Mouse (Mus musculus) liver, embryonic 12.5 days (tissue): Measurements from ENCODE around the gene Rap1gds1. TPM values are rescaled to one million over a fixed set of nuclear protein-coding genes. Genes with fewer than 3 reads are reported as not detected.

ENCODE experiments used
- ATAC-seq: fragments of 200-750 bp; cut with Nextera tagmentation; 2 replicates; pipeline ENCODE4 v1.8.0; 2017; ENCODE audit warnings: moderate number of reproducible peaks, mild to moderate bottlenecking, moderate library complexity
- H3K27ac ChIP-seq: fragments of 300-500 bp; sonication (generic); 2 replicates; pipeline ENCODE4 v1.5.1; 2016; ENCODE audit warnings: mild to moderate bottlenecking
- H3K27me3 ChIP-seq: fragments of 300-500 bp; sonication (generic); replicated peaks from 2 replicates; pipeline ENCODE4 v1.6.1; 2016; ENCODE audit warnings: mild to moderate bottlenecking, moderate library complexity
- H3K36me3 ChIP-seq: fragments of 300-500 bp; sonication (generic); 2 replicates; pipeline ENCODE4 v1.6.1; 2016; ENCODE audit warnings: mild to moderate bottlenecking, moderate library complexity
- H3K4me1 ChIP-seq: fragments of 300-500 bp; sonication (generic); 2 replicates; pipeline ENCODE4 v1.6.1; 2016
- H3K4me2 ChIP-seq: fragments of 300-500 bp; sonication (generic); 2 replicates; pipeline ENCODE4 v1.6.1; 2016; ENCODE audit warnings: mild to moderate bottlenecking, moderate library complexity
- H3K4me3 ChIP-seq: fragments of 300-500 bp; sonication (generic); 2 replicates; pipeline ENCODE4 v1.5.1; 2016; ENCODE audit warnings: mild to moderate bottlenecking, moderate library complexity
- H3K9ac ChIP-seq: fragments of 300-500 bp; sonication (generic); 2 replicates; pipeline ENCODE4 v1.6.1; 2016; ENCODE audit warnings: mild to moderate bottlenecking, moderate library complexity
- H3K9me3 ChIP-seq: fragments of 300-500 bp; sonication (generic); replicated peaks from 2 replicates; pipeline ENCODE4 v1.6.1; 2016; ENCODE audit warnings: mild to moderate bottlenecking, moderate library complexity
- WGBS: fragments of 180-500 bp; shearing (Covaris S2); methylation state at CpG from one replicate; pipeline ENCODE4 v1.1.7; 2016; ENCODE audit not compliant: insufficient replicate concordance; 5-methylcytosine and 5-hydroxymethylcytosine counted together
- polyA plus RNA-seq: library from polyadenylated mRNA; unstranded; fragments of >200 nt; fragmentation: Nextera tagmentation; extraction: Ambion mirVana; gene quantifications from 2 replicates; pipeline ENCODE4 v1.2.1, GENCODE M21; 2016

The Rap1gds1 gene
- 31.1 and 31.4 TPM in 2 replicates for polyA plus RNA-seq

- H3K4me2 ChIP-seq = peak within 1 kb of the TSS; percentile 92
- H3K27ac ChIP-seq = peak within 1 kb of the TSS; percentile 94
- H3K27me3 ChIP-seq = no peaks in the 10 kb centered on the region
- peaks cover 19% of the 10 kb centered on the region for H3K4me1 ChIP-seq
- ATAC-seq = peak; percentile 47
- WGBS = under 1% methylated on average over 78 of the region's 97 CpGs
- peak within 1 kb of the TSS; percentile 93 for H3K9ac ChIP-seq
- H3K9me3 ChIP-seq = no peaks in the 10 kb centered on the region
- no peaks in the 10 kb centered on the region for H3K36me3 ChIP-seq
- H3K4me3 ChIP-seq = peak within 1 kb of the TSS; percentile 95
Observed at GRCm38 (mm10) chr3:139074484-139075211, at the start of gene Rap1gds1. Gene Rap1gds1, minus strand, starts transcription at chr3:139075201.

- Histone ChIP-seq H3K4me1 (no peaks in the 10 kb centered on the region), H3K9me3 (no peaks in the 10 kb centered on the region), H3K4me2 (no peak overlapping the region), H3K27me3 (no peaks in the 10 kb centered on the region), H3K4me3 (no peak overlapping the region), H3K36me3 (no peaks in the 10 kb centered on the region), H3K27ac (no peak overlapping the region), H3K9ac (no peak overlapping the region)
- ATAC-seq = no peak
Observed at GRCm38 (mm10) chr3:139118446-139118845, 43.4 kb upstream of the Rap1gds1 start.

- 77% methylated on average over 9 of the region's 9 CpGs for WGBS
- H3K36me3 ChIP-seq = no peaks in the 10 kb centered on the region
- no peak for ATAC-seq
- no peak overlapping the region for H3K4me2 ChIP-seq
- no peak overlapping the region for H3K9ac ChIP-seq
- H3K27me3 ChIP-seq = no peaks in the 10 kb centered on the region
- H3K9me3 ChIP-seq = no peaks in the 10 kb centered on the region
- H3K4me1 ChIP-seq = no peaks in the 10 kb centered on the region
- no peak overlapping the region for H3K4me3 ChIP-seq
- no peak overlapping the region for H3K27ac ChIP-seq
Observed at GRCm38 (mm10) chr3:139116733-139117337, 41.8 kb upstream of the Rap1gds1 start.

- Histone ChIP-seq H3K27ac (no peak overlapping the region), H3K4me2 (no peak overlapping the region), H3K9ac (no peak overlapping the region), H3K4me3 (no peak overlapping the region), H3K27me3 (no peaks in the 10 kb centered on the region), H3K36me3 (no peaks in the 10 kb centered on the region), H3K4me1 (no peaks in the 10 kb centered on the region), H3K9me3 (no peaks in the 10 kb centered on the region)
- WGBS = 60% methylated on average over 3 of the region's 3 CpGs
- no peak for ATAC-seq
Observed at GRCm38 (mm10) chr3:139112335-139112973, 37.5 kb upstream of the Rap1gds1 start.

GRCm38 (mm10) chr3:139111877-139112276 is 36.9 kb upstream of the Rap1gds1 start:
- H3K27ac ChIP-seq = no peak overlapping the region
- H3K27me3 ChIP-seq = no peaks in the 10 kb centered on the region
- H3K36me3 ChIP-seq = no peaks in the 10 kb centered on the region
- no peak overlapping the region for H3K9ac ChIP-seq
- ATAC-seq = no peak
- H3K4me2 ChIP-seq = no peak overlapping the region
- H3K9me3 ChIP-seq = no peaks in the 10 kb centered on the region
- WGBS = 60% methylated on average over 2 of the region's 2 CpGs
- H3K4me3 ChIP-seq = no peak overlapping the region
- H3K4me1 ChIP-seq = no peaks in the 10 kb centered on the region

GRCm38 (mm10) chr3:139108176-139108575 is 33.2 kb upstream of the Rap1gds1 start:
- H3K9me3 ChIP-seq = no peaks in the 10 kb centered on the region
- 86% methylated on average over 5 of the region's 5 CpGs for WGBS
- H3K36me3 ChIP-seq = no peaks in the 10 kb centered on the region
- no peaks in the 10 kb centered on the region for H3K27me3 ChIP-seq
- no peaks in the 10 kb centered on the region for H3K4me1 ChIP-seq
- ATAC-seq = no peak
- H3K27ac ChIP-seq = no peak overlapping the region
- H3K4me2 ChIP-seq = no peak overlapping the region
- no peak overlapping the region for H3K9ac ChIP-seq
- no peak overlapping the region for H3K4me3 ChIP-seq

GRCm38 (mm10) chr3:139103914-139104313 is 28.9 kb upstream of the Rap1gds1 start:
- Histone ChIP-seq H3K9me3 (no peaks in the 10 kb centered on the region), H3K27ac (no peak overlapping the region), H3K4me2 (no peak overlapping the region), H3K9ac (no peak overlapping the region), H3K27me3 (no peaks in the 10 kb centered on the region), H3K36me3 (no peaks in the 10 kb centered on the region), H3K4me1 (no peaks in the 10 kb centered on the region), H3K4me3 (no peak overlapping the region)
- 70% methylated on average over 2 of the region's 2 CpGs for WGBS
- no peak for ATAC-seq

GRCm38 (mm10) chr3:139103346-139103745 is 28.3 kb upstream of the Rap1gds1 start:
- Histone ChIP-seq H3K27ac (no peak overlapping the region), H3K4me1 (no peaks in the 10 kb centered on the region), H3K27me3 (no peaks in the 10 kb centered on the region), H3K9me3 (no peaks in the 10 kb centered on the region), H3K4me2 (no peak overlapping the region), H3K4me3 (no peak overlapping the region), H3K9ac (no peak overlapping the region), H3K36me3 (no peaks in the 10 kb centered on the region)
- ATAC-seq = no peak
- WGBS = 35% methylated on average over 3 of the region's 3 CpGs

- Histone ChIP-seq H3K9me3 (no peaks in the 10 kb centered on the region), H3K4me3 (no peak overlapping the region), H3K27me3 (no peaks in the 10 kb centered on the region), H3K4me2 (no peak overlapping the region), H3K36me3 (no peaks in the 10 kb centered on the region), H3K9ac (no peak overlapping the region), H3K27ac (no peak overlapping the region), H3K4me1 (no peaks in the 10 kb centered on the region)
- WGBS = 74% methylated on average over 1 of the region's 1 CpGs
- no peak for ATAC-seq
Observed at GRCm38 (mm10) chr3:139101941-139102340, 26.9 kb upstream of the Rap1gds1 start.

- Histone ChIP-seq H3K27ac (no peak overlapping the region), H3K4me3 (no peak overlapping the region), H3K36me3 (no peaks in the 10 kb centered on the region), H3K27me3 (no peaks in the 10 kb centered on the region), H3K9me3 (no peaks in the 10 kb centered on the region), H3K4me1 (no peaks in the 10 kb centered on the region), H3K4me2 (no peak overlapping the region), H3K9ac (no peak overlapping the region)
- 74% methylated on average over 5 of the region's 5 CpGs for WGBS
- no peak for ATAC-seq
Observed at GRCm38 (mm10) chr3:139099284-139099683, 24.3 kb upstream of the Rap1gds1 start.

GRCm38 (mm10) chr3:139095894-139096293 is 20.9 kb upstream of the Rap1gds1 start:
- H3K9ac ChIP-seq = no peak overlapping the region
- H3K27me3 ChIP-seq = no peaks in the 10 kb centered on the region
- H3K27ac ChIP-seq = no peak overlapping the region
- H3K4me2 ChIP-seq = no peak overlapping the region
- no peaks in the 10 kb centered on the region for H3K9me3 ChIP-seq
- no peaks in the 10 kb centered on the region for H3K4me1 ChIP-seq
- no peak overlapping the region for H3K4me3 ChIP-seq
- H3K36me3 ChIP-seq = no peaks in the 10 kb centered on the region
- no peak for ATAC-seq
- WGBS = 69% methylated on average over 7 of the region's 7 CpGs

GRCm38 (mm10) chr3:139088526-139088925 is 13.5 kb upstream of the Rap1gds1 start:
- H3K27ac ChIP-seq = no peak overlapping the region
- H3K9ac ChIP-seq = no peak overlapping the region
- no peak overlapping the region for H3K4me3 ChIP-seq
- H3K4me1 ChIP-seq = no peaks in the 10 kb centered on the region
- H3K27me3 ChIP-seq = no peaks in the 10 kb centered on the region
- no peaks in the 10 kb centered on the region for H3K36me3 ChIP-seq
- WGBS = 71% methylated on average over 3 of the region's 3 CpGs
- H3K9me3 ChIP-seq = no peaks in the 10 kb centered on the region; the same call in 1 of the 2 replicates
- H3K4me2 ChIP-seq = no peak overlapping the region
- no peak for ATAC-seq
